17 mouse cellular contexts compared by ENCODE assay signal in genomic region chr17:7904992-7905391, GRCm38 (mm10).
DNase-seq lines count a peak whose midpoint lies in the region.
"Had no signal": no experiment of that assay in that cellular context is flagged by ENCODE, and none has a peak within 500 bp of the region (broad histone marks: within the 10 kb centered on the region; RNA-seq: fewer than 3 reads in every experiment).

No protein-coding gene starts in this region.

- DNase-seq in A20 (ENCODE audit: low read depth, low spot score) = peak; percentile 26
- peak; percentile 44 for DNase-seq in CD4-positive, CD25-positive, alpha-beta regulatory T cell, adult 2 months (ENCODE audit: low read depth, low spot score)
- peak; percentile 19 for DNase-seq in R1 (ENCODE audit: low read depth, low spot score)
- DNase-seq in splenic B cell, adult 2 months (ENCODE audit: low read depth, low spot score) = peak; percentile 22
- no peak for DNase-seq in cerebellum, adult 18-20 months
- DNase-seq in right cerebral cortex, postnatal 14 days = no peak
- DNase-seq: adrenal gland, postnatal 36 days; cerebellum, adult 8-10 months; cerebellum, postnatal 14 days; gastrocnemius, postnatal 36 days; heart, adult 18-20 months; kidney, adult 18-20 months had no signal

- H3K36me3 ChIP-seq in splenic B cell, adult 2 months (ENCODE audit: control insufficient read depth, insufficient read depth, low read length, poor library complexity, severe bottlenecking) = no peaks in the 10 kb centered on the region
- H3K36me3 ChIP-seq: embryonic facial prominence, embryonic 12.5 days; forebrain, embryonic 15.5 days; G1E; heart, embryonic 12.5 days; hindbrain, embryonic 15.5 days had no signal

- H3K27me3 ChIP-seq in splenic B cell, adult 2 months (ENCODE audit: control insufficient read depth, insufficient read depth, low read length, poor library complexity, severe bottlenecking) = no peaks in the 10 kb centered on the region
- H3K27me3 ChIP-seq: embryonic facial prominence, embryonic 12.5 days; forebrain, embryonic 15.5 days; heart, embryonic 12.5 days; hindbrain, embryonic 15.5 days had no signal

Comparison
In these comparisons a context has a peak if more than half of its experiments do, and no peak if none do; other contexts are left out.
1. DNase-seq: peak in A20 (single experiment), CD4-positive, CD25-positive, alpha-beta regulatory T cell, adult 2 months (single experiment), R1 (single experiment) and splenic B cell, adult 2 months (single experiment); none in cerebellum, adult 18-20 months (0 of 2) and right cerebral cortex, postnatal 14 days (single experiment).